Mouse (Mus musculus) midbrain, embryonic 11.5 days (tissue): Measurements from ENCODE around the gene 2210011C24Rik. TPM values are rescaled to one million over a fixed set of nuclear protein-coding genes. Genes with fewer than 3 reads are reported as not detected.

Source experiments
- ATAC-seq: fragments of 200-750 bp; cut with Nextera tagmentation; 2 replicates; pipeline ENCODE4 v1.8.0; 2017; ENCODE audit warnings: moderate TSS enrichment, moderate library complexity; ENCODE audit not compliant: low FRiP score
- DNase-seq: peaks from one replicate; pipeline ENCODE4 v3.0.0; 2015; ENCODE audit warnings: low spot score; ENCODE audit errors: missing footprints
- H3K27ac ChIP-seq: fragments of 300-500 bp; sonication (generic); 2 replicates; pipeline ENCODE4 v1.5.1; 2014; ENCODE audit warnings: low read depth, low read length
- H3K27me3 ChIP-seq: fragments of 300-500 bp; sonication (generic); 2 replicates; pipeline ENCODE4 v1.6.1; 2014; ENCODE audit warnings: mild to moderate bottlenecking, low read length, moderate library complexity, mixed read lengths; ENCODE audit not compliant: control insufficient read depth, insufficient read depth
- H3K36me3 ChIP-seq: fragments of 300-500 bp; sonication (generic); 2 replicates; pipeline ENCODE4 v1.6.1; 2014; ENCODE audit warnings: mild to moderate bottlenecking, low read length, moderate library complexity, mixed read lengths; ENCODE audit not compliant: control insufficient read depth, insufficient read depth
- H3K4me1 ChIP-seq: fragments of 300-500 bp; sonication (generic); 2 replicates; pipeline ENCODE4 v1.6.1; 2014; ENCODE audit warnings: low read length; ENCODE audit not compliant: control insufficient read depth, insufficient read depth
- H3K4me2 ChIP-seq: fragments of 300-500 bp; sonication (generic); 2 replicates; pipeline ENCODE4 v1.6.1; 2014; ENCODE audit warnings: mild to moderate bottlenecking, moderate library complexity
- H3K4me3 ChIP-seq: fragments of 300-500 bp; sonication (generic); 2 replicates; pipeline ENCODE4 v1.5.1; 2014; ENCODE audit warnings: low read depth, low read length
- H3K9ac ChIP-seq: fragments of 300-500 bp; sonication (generic); 2 replicates; pipeline ENCODE4 v1.6.1; 2014; ENCODE audit warnings: low read length
- H3K9me3 ChIP-seq: fragments of 300-500 bp; sonication (generic); 2 replicates; pipeline ENCODE4 v1.6.1; 2016; ENCODE audit warnings: low read length; ENCODE audit not compliant: control insufficient read depth
- WGBS: fragments of 180-500 bp; shearing (Covaris S2); extraction: QIAGEN DNeasy Blood & Tissue Kit; methylation state at CpG from one replicate; pipeline ENCODE4 v1.1.7; 2014; 5-methylcytosine and 5-hydroxymethylcytosine counted together
- polyA plus RNA-seq: library from polyadenylated mRNA; unstranded; fragments of >200 nt; fragmentation: Nextera tagmentation; extraction: Ambion mirVana; gene quantifications from 2 replicates; pipeline ENCODE4 v1.2.1, GENCODE M21; 2014

Gene 2210011C24Rik
- polyA plus RNA-seq, 1 experiment from 2014 or later: not detected

- no peaks in the 10 kb centered on the region for H3K36me3 ChIP-seq
- H3K9ac ChIP-seq: no peak overlapping the region
- peaks cover 33% of the 10 kb centered on the region for H3K27me3 ChIP-seq
- peaks cover 3% of the 10 kb centered on the region; the same call in 1 of the 2 replicates for H3K4me1 ChIP-seq
- DNase-seq (peak; percentile 96), ATAC-seq (no peak)
- WGBS: 12% methylated on average over 10 of the region's 10 CpGs
- H3K4me3 ChIP-seq: no peak overlapping the region
- no peak overlapping the region for H3K27ac ChIP-seq
- H3K9me3 ChIP-seq: no peaks in the 10 kb centered on the region
- no peak overlapping the region for H3K4me2 ChIP-seq
These were observed 12.2 kb upstream of the 2210011C24Rik start for GRCm38 (mm10) chr8:84024171-84024570.

GRCm38 (mm10) chr8:84023631-84024030, 11.7 kb upstream of the 2210011C24Rik start:
- Histone ChIP-seq H3K4me1 (peaks cover 3% of the 10 kb centered on the region; the same call in 1 of the 2 replicates), H3K27me3 (peaks cover 33% of the 10 kb centered on the region)
- WGBS: 67% methylated on average over 1 of the region's 1 CpGs

GRCm38 (mm10) chr8:84023085-84023484, 11.1 kb upstream of the 2210011C24Rik start:
- DNase-seq (no peak), ATAC-seq (no peak)
- H3K4me3 ChIP-seq: no peak overlapping the region
- no peak overlapping the region for H3K9ac ChIP-seq
- H3K36me3 ChIP-seq: no peaks in the 10 kb centered on the region
- 56% methylated on average over 5 of the region's 5 CpGs for WGBS
- no peak overlapping the region for H3K4me2 ChIP-seq
- H3K27me3 ChIP-seq: peaks cover 28% of the 10 kb centered on the region
- peaks cover 3% of the 10 kb centered on the region; the same call in 1 of the 2 replicates for H3K4me1 ChIP-seq
- H3K27ac ChIP-seq: no peak overlapping the region
- H3K9me3 ChIP-seq: no peaks in the 10 kb centered on the region

More at GRCm38 (mm10) chr8:84023631-84024030, 11.7 kb upstream of the 2210011C24Rik start:
- H3K9ac ChIP-seq: no peak overlapping the region
- H3K36me3 ChIP-seq: no peaks in the 10 kb centered on the region
- no peak overlapping the region for H3K27ac ChIP-seq
- H3K4me3 ChIP-seq: no peak overlapping the region
- no peak for DNase-seq
- no peak for ATAC-seq
- H3K4me2 ChIP-seq: no peak overlapping the region
- H3K9me3 ChIP-seq: no peaks in the 10 kb centered on the region

GRCm38 (mm10) chr8:84021569-84021968, 9.6 kb upstream of the 2210011C24Rik start:
- Histone ChIP-seq H3K9me3 (no peaks in the 10 kb centered on the region), H3K9ac (no peak overlapping the region), H3K27ac (no peak overlapping the region), H3K27me3 (peaks cover 16% of the 10 kb centered on the region), H3K36me3 (no peaks in the 10 kb centered on the region), H3K4me2 (no peak overlapping the region), H3K4me1 (peaks cover 3% of the 10 kb centered on the region; the same call in 1 of the 2 replicates), H3K4me3 (no peak overlapping the region)
- DNase-seq (no peak), ATAC-seq (no peak)
- 32% methylated on average over 12 of the region's 12 CpGs for WGBS

GRCm38 (mm10) chr8:84021096-84021495, 9.1 kb upstream of the 2210011C24Rik start, which contains the start of gene Palm3:
Palm3 (plus strand) TSS chr8:84021471.
- Histone ChIP-seq H3K4me3 (no peak within 1 kb of the TSS), H3K4me2 (no peak within 1 kb of the TSS)

GRCm38 (mm10) chr8:84019738-84020137, 7.8 kb upstream of the 2210011C24Rik start:
- 85% methylated on average over 9 of the region's 9 CpGs for WGBS

More at GRCm38 (mm10) chr8:84021096-84021495, 9.1 kb upstream of the 2210011C24Rik start, which contains the start of gene Palm3:
- no peak within 1 kb of the TSS for H3K9ac ChIP-seq
- H3K4me1 ChIP-seq: peaks cover 3% of the 10 kb centered on the region; the same call in 1 of the 2 replicates
- no peaks in the 10 kb centered on the region for H3K36me3 ChIP-seq
- peaks cover 11% of the 10 kb centered on the region for H3K27me3 ChIP-seq
- no peaks in the 10 kb centered on the region for H3K9me3 ChIP-seq
- 7% methylated on average over 18 of the region's 18 CpGs for WGBS
- DNase-seq (no peak), ATAC-seq (no peak)
- no peak within 1 kb of the TSS for H3K27ac ChIP-seq

GRCm38 (mm10) chr8:84015833-84016232, 3.9 kb upstream of the 2210011C24Rik start:
- WGBS: 95% methylated on average over 5 of the region's 5 CpGs
- DNase-seq (no peak), ATAC-seq (no peak)
- H3K4me3 ChIP-seq: no peak overlapping the region
- no peaks in the 10 kb centered on the region for H3K9me3 ChIP-seq
- no peak overlapping the region for H3K4me2 ChIP-seq
- no peak overlapping the region for H3K27ac ChIP-seq
- peaks cover 16% of the 10 kb centered on the region for H3K4me1 ChIP-seq
- no peak overlapping the region for H3K9ac ChIP-seq
- peaks cover 28% of the 10 kb centered on the region for H3K27me3 ChIP-seq
- H3K36me3 ChIP-seq: no peaks in the 10 kb centered on the region

More at GRCm38 (mm10) chr8:84019738-84020137, 7.8 kb upstream of the 2210011C24Rik start:
- no peak overlapping the region for H3K9ac ChIP-seq
- H3K27me3 ChIP-seq: peaks cover 5% of the 10 kb centered on the region
- H3K27ac ChIP-seq: no peak overlapping the region
- no peaks in the 10 kb centered on the region for H3K4me1 ChIP-seq
- H3K36me3 ChIP-seq: no peaks in the 10 kb centered on the region
- H3K9me3 ChIP-seq: no peaks in the 10 kb centered on the region
- ATAC-seq (no peak), DNase-seq (no peak)
- no peak overlapping the region for H3K4me3 ChIP-seq
- no peak overlapping the region for H3K4me2 ChIP-seq

GRCm38 (mm10) chr8:84012499-84013165, 661 bp upstream of the 2210011C24Rik start:
- peak overlapping the region; percentile 88 for H3K4me2 ChIP-seq

More at GRCm38 (mm10) chr8:84012499-84013165, 661 bp upstream of the 2210011C24Rik start:
- ATAC-seq: peak; percentile 54
- peak; percentile 93 for DNase-seq
- Histone ChIP-seq H3K4me1 (peaks cover 19% of the 10 kb centered on the region), H3K9me3 (no peaks in the 10 kb centered on the region), H3K36me3 (no peaks in the 10 kb centered on the region), H3K4me3 (peak overlapping the region; percentile 47), H3K27me3 (peaks cover 38% of the 10 kb centered on the region), H3K27ac (no peak overlapping the region), H3K9ac (peak overlapping the region; percentile 35; the same call in 1 of the 2 replicates)
- 2% methylated on average over 35 of the region's 35 CpGs for WGBS
